Mouse (Mus musculus): ENCODE results near the gene St14.

GRCm38 (mm10) chr9:31087466-31087865 lies 44.2 kb downstream of the St14 start:
- TF ChIP-seq POLR2A (IDR thresholded peaks at IDR 0.05; ENCODE audit: low read depth, low read length), result no peak
- TF ChIP-seq CTCF (IDR thresholded peaks at IDR 0.05; ENCODE audit: extremely low read depth, insufficient read length, insufficient replicate concordance, low read depth, low read length), result no peak
